Mouse (Mus musculus) hindbrain, embryonic 12.5 days (tissue): ENCODE results near the gene Ano6. TPM values are rescaled to one million over a fixed set of nuclear protein-coding genes. Genes with fewer than 3 reads are reported as not detected.

ENCODE experiments used
- ATAC-seq: fragments of 200-750 bp; cut with Nextera tagmentation; 2 replicates; pipeline ENCODE4 v1.8.0; 2017; ENCODE audit warnings: moderate TSS enrichment; ENCODE audit not compliant: low FRiP score
- H3K27ac ChIP-seq: fragments of 300-500 bp; sonication (generic); 2 replicates; pipeline ENCODE4 v1.5.1; 2016; ENCODE audit warnings: mild to moderate bottlenecking
- H3K27me3 ChIP-seq: fragments of 300-500 bp; sonication (generic); 2 replicates; pipeline ENCODE4 v1.6.1; 2016; ENCODE audit warnings: mild to moderate bottlenecking
- H3K36me3 ChIP-seq: fragments of 300-500 bp; sonication (generic); 2 replicates; pipeline ENCODE4 v1.6.1; 2016; ENCODE audit warnings: mild to moderate bottlenecking
- H3K4me1 ChIP-seq: fragments of 300-500 bp; sonication (generic); 2 replicates; pipeline ENCODE4 v1.6.1; 2016
- H3K4me2 ChIP-seq: fragments of 300-500 bp; sonication (generic); replicated peaks from 2 replicates; pipeline ENCODE4 v1.6.1; 2016; ENCODE audit warnings: mild to moderate bottlenecking
- H3K4me3 ChIP-seq: fragments of 300-500 bp; sonication (generic); 2 replicates; pipeline ENCODE4 v1.5.1; 2016; ENCODE audit warnings: mild to moderate bottlenecking
- H3K9ac ChIP-seq: fragments of 300-500 bp; sonication (generic); 2 replicates; pipeline ENCODE4 v1.6.1; 2016; ENCODE audit warnings: mild to moderate bottlenecking, moderate library complexity
- H3K9me3 ChIP-seq: fragments of 300-500 bp; sonication (generic); replicated peaks from 2 replicates; pipeline ENCODE4 v1.6.1; 2016; ENCODE audit warnings: mild to moderate bottlenecking
- WGBS: fragments of 180-500 bp; shearing (Covaris S2); methylation state at CpG from one replicate; pipeline ENCODE4 v1.1.7; 2016; 5-methylcytosine and 5-hydroxymethylcytosine counted together
- polyA plus RNA-seq: library from polyadenylated mRNA; unstranded; fragments of >200 nt; fragmentation: Nextera tagmentation; extraction: Ambion mirVana; gene quantifications from 2 replicates; pipeline ENCODE4 v1.2.1, GENCODE M21; 2016

Ano6 gene
- 40.7 and 44.9 TPM in 2 replicates for polyA plus RNA-seq

GRCm38 (mm10) chr15:95790529-95791071 is at the start of gene Ano6:
Gene Ano6 (plus strand): TSS chr15:95790843.
- peak within 1 kb of the TSS; percentile 78 for H3K27ac ChIP-seq
- peak within 1 kb of the TSS; percentile 83 for H3K9ac ChIP-seq
- H3K9me3 ChIP-seq, result no peaks in the 10 kb centered on the region
- peaks cover 6% of the 10 kb centered on the region; the same call in 1 of the 2 replicates for H3K27me3 ChIP-seq
- WGBS, result under 1% methylated on average over 51 of the region's 51 CpGs
- peak; percentile 97 for ATAC-seq
- H3K4me3 ChIP-seq, result peak within 1 kb of the TSS; percentile 57
- peak within 1 kb of the TSS; percentile 68 for H3K4me2 ChIP-seq
- peaks cover 26% of the 10 kb centered on the region for H3K4me1 ChIP-seq
- H3K36me3 ChIP-seq, result no peaks in the 10 kb centered on the region

- Histone ChIP-seq H3K27ac (no peak overlapping the region), H3K4me2 (no peak overlapping the region), H3K9me3 (no peaks in the 10 kb centered on the region), H3K36me3 (no peaks in the 10 kb centered on the region), H3K4me3 (no peak overlapping the region), H3K9ac (no peak overlapping the region), H3K4me1 (no peaks in the 10 kb centered on the region), H3K27me3 (no peaks in the 10 kb centered on the region)
- ATAC-seq, result no peak
- 88% methylated on average over 6 of the region's 6 CpGs for WGBS
Measured at GRCm38 (mm10) chr15:95742955-95743354, 47.7 kb upstream of the Ano6 start.

GRCm38 (mm10) chr15:95743856-95744255 is 46.8 kb upstream of the Ano6 start:
- ATAC-seq, result no peak
- H3K4me2 ChIP-seq, result no peak overlapping the region
- H3K36me3 ChIP-seq, result no peaks in the 10 kb centered on the region
- no peaks in the 10 kb centered on the region for H3K27me3 ChIP-seq
- no peak overlapping the region for H3K9ac ChIP-seq
- H3K4me1 ChIP-seq, result no peaks in the 10 kb centered on the region
- no peaks in the 10 kb centered on the region for H3K9me3 ChIP-seq
- H3K27ac ChIP-seq, result no peak overlapping the region
- H3K4me3 ChIP-seq, result no peak overlapping the region
- 91% methylated on average over 2 of the region's 2 CpGs for WGBS

- ATAC-seq, result no peak
- H3K36me3 ChIP-seq, result no peaks in the 10 kb centered on the region
- no peak overlapping the region for H3K9ac ChIP-seq
- H3K4me2 ChIP-seq, result no peak overlapping the region
- H3K9me3 ChIP-seq, result no peaks in the 10 kb centered on the region
- H3K4me1 ChIP-seq, result no peaks in the 10 kb centered on the region
- H3K27ac ChIP-seq, result no peak overlapping the region
- 76% methylated on average over 10 of the region's 11 CpGs for WGBS
- H3K27me3 ChIP-seq, result no peaks in the 10 kb centered on the region
- no peak overlapping the region for H3K4me3 ChIP-seq
Measured at GRCm38 (mm10) chr15:95745346-95746106, 45.1 kb upstream of the Ano6 start.

GRCm38 (mm10) chr15:95746513-95746912 is 44.1 kb upstream of the Ano6 start:
- H3K36me3 ChIP-seq, result no peaks in the 10 kb centered on the region
- H3K27ac ChIP-seq, result no peak overlapping the region
- H3K9ac ChIP-seq, result no peak overlapping the region
- no peak overlapping the region for H3K4me3 ChIP-seq
- H3K4me1 ChIP-seq, result no peaks in the 10 kb centered on the region
- H3K4me2 ChIP-seq, result no peak overlapping the region
- no peaks in the 10 kb centered on the region for H3K9me3 ChIP-seq
- no peaks in the 10 kb centered on the region for H3K27me3 ChIP-seq
- WGBS, result 74% methylated on average over 5 of the region's 5 CpGs
- ATAC-seq, result no peak

GRCm38 (mm10) chr15:95746955-95747931 is 43.4 kb upstream of the Ano6 start:
- WGBS, result 88% methylated on average over 16 of the region's 16 CpGs
- no peak overlapping the region for H3K9ac ChIP-seq
- ATAC-seq, result no peak

GRCm38 (mm10) chr15:95749216-95749615 is 41.4 kb upstream of the Ano6 start:
- H3K4me3 ChIP-seq, result no peak overlapping the region
- H3K9ac ChIP-seq, result no peak overlapping the region
- no peak overlapping the region for H3K4me2 ChIP-seq
- H3K27ac ChIP-seq, result no peak overlapping the region
- H3K9me3 ChIP-seq, result no peaks in the 10 kb centered on the region
- ATAC-seq, result no peak
- no peaks in the 10 kb centered on the region for H3K27me3 ChIP-seq
- 83% methylated on average over 5 of the region's 5 CpGs for WGBS
- no peaks in the 10 kb centered on the region for H3K36me3 ChIP-seq
- no peaks in the 10 kb centered on the region for H3K4me1 ChIP-seq

More at GRCm38 (mm10) chr15:95746955-95747931, 43.4 kb upstream of the Ano6 start:
- H3K36me3 ChIP-seq, result no peaks in the 10 kb centered on the region
- H3K27me3 ChIP-seq, result no peaks in the 10 kb centered on the region
- H3K4me2 ChIP-seq, result no peak overlapping the region
- H3K4me3 ChIP-seq, result no peak overlapping the region
- no peak overlapping the region for H3K27ac ChIP-seq
- no peaks in the 10 kb centered on the region for H3K9me3 ChIP-seq
- H3K4me1 ChIP-seq, result no peaks in the 10 kb centered on the region

GRCm38 (mm10) chr15:95750038-95750437 is 40.6 kb upstream of the Ano6 start:
- Histone ChIP-seq H3K9me3 (no peaks in the 10 kb centered on the region), H3K4me2 (no peak overlapping the region), H3K27ac (no peak overlapping the region), H3K4me3 (no peak overlapping the region), H3K27me3 (no peaks in the 10 kb centered on the region), H3K36me3 (no peaks in the 10 kb centered on the region), H3K9ac (no peak overlapping the region), H3K4me1 (no peaks in the 10 kb centered on the region)
- 92% methylated on average over 21 of the region's 21 CpGs for WGBS
- ATAC-seq, result no peak

GRCm38 (mm10) chr15:95751832-95752676 is 38.6 kb upstream of the Ano6 start:
- ATAC-seq, result no peak
- no peak overlapping the region for H3K27ac ChIP-seq
- H3K27me3 ChIP-seq, result no peaks in the 10 kb centered on the region
- 85% methylated on average over 8 of the region's 8 CpGs for WGBS
- H3K9ac ChIP-seq, result peak overlapping the region; percentile 13; the same call in 1 of the 2 replicates
- H3K4me3 ChIP-seq, result no peak overlapping the region
- H3K4me1 ChIP-seq, result no peaks in the 10 kb centered on the region
- no peaks in the 10 kb centered on the region for H3K36me3 ChIP-seq
- H3K4me2 ChIP-seq, result no peak overlapping the region
- H3K9me3 ChIP-seq, result no peaks in the 10 kb centered on the region

GRCm38 (mm10) chr15:95752677-95753019 is 38.0 kb upstream of the Ano6 start:
- ATAC-seq, result no peak
- Histone ChIP-seq H3K9me3 (no peaks in the 10 kb centered on the region), H3K4me1 (no peaks in the 10 kb centered on the region), H3K27ac (no peak overlapping the region), H3K9ac (no peak overlapping the region), H3K4me3 (no peak overlapping the region), H3K36me3 (no peaks in the 10 kb centered on the region), H3K4me2 (no peak overlapping the region), H3K27me3 (no peaks in the 10 kb centered on the region)
- 92% methylated on average over 5 of the region's 5 CpGs for WGBS

GRCm38 (mm10) chr15:95753031-95753430 is 37.6 kb upstream of the Ano6 start:
- no peak overlapping the region for H3K4me2 ChIP-seq
- H3K9me3 ChIP-seq, result no peaks in the 10 kb centered on the region
- no peaks in the 10 kb centered on the region for H3K27me3 ChIP-seq
- H3K9ac ChIP-seq, result no peak overlapping the region
- no peak overlapping the region for H3K27ac ChIP-seq
- H3K4me1 ChIP-seq, result no peaks in the 10 kb centered on the region
- no peaks in the 10 kb centered on the region for H3K36me3 ChIP-seq
- no peak for ATAC-seq
- H3K4me3 ChIP-seq, result no peak overlapping the region
- 74% methylated on average over 5 of the region's 5 CpGs for WGBS
